Mouse (Mus musculus): Measurements from ENCODE around the gene Hid1. TPM values are rescaled to one million over a fixed set of nuclear protein-coding genes. Genes with fewer than 3 reads are reported as not detected.

Gene Hid1
- polyA plus RNA-seq, 1 experiment: 45.0 TPM

GRCm38 (mm10) chr11:115377254-115377653, 9.7 kb upstream of the Hid1 start:
- TF ChIP-seq POLR2A (IDR thresholded peaks at IDR 0.05; ENCODE audit: borderline replicate concordance, extremely low read depth, low read depth, low read length) (no peak), CTCF (IDR thresholded peaks at IDR 0.05; ENCODE audit: insufficient read depth, low read length) (no peak)
- no peak for DNase-seq
- H3K4me1 ChIP-seq (ENCODE audit: control insufficient read depth, insufficient read depth, low read length): no peaks in the 10 kb centered on the region
- WGBS: 91% methylated on average over 4 of the region's 4 CpGs
- H3K4me3 ChIP-seq (replicated peaks; ENCODE audit: extremely low read depth, low read depth, low read length): no peak overlapping the region

GRCm38 (mm10) chr11:115376722-115377121, 9.2 kb upstream of the Hid1 start:
- DNase-seq: no peak
- 51% methylated on average over 7 of the region's 7 CpGs for WGBS
- Histone ChIP-seq H3K4me1 (ENCODE audit: control insufficient read depth, insufficient read depth, low read length) (no peaks in the 10 kb centered on the region), H3K4me3 (replicated peaks; ENCODE audit: extremely low read depth, low read depth, low read length) (no peak overlapping the region)
- TF ChIP-seq POLR2A (IDR thresholded peaks at IDR 0.05; ENCODE audit: borderline replicate concordance, extremely low read depth, low read depth, low read length) (no peak), CTCF (IDR thresholded peaks at IDR 0.05; ENCODE audit: insufficient read depth, low read length) (no peak)

- Histone ChIP-seq H3K4me3 (replicated peaks; ENCODE audit: extremely low read depth, low read depth, low read length) (no peak overlapping the region), H3K4me1 (ENCODE audit: control insufficient read depth, insufficient read depth, low read length) (no peaks in the 10 kb centered on the region)
- TF ChIP-seq POLR2A (IDR thresholded peaks at IDR 0.05; ENCODE audit: borderline replicate concordance, extremely low read depth, low read depth, low read length) (no peak), CTCF (IDR thresholded peaks at IDR 0.05; ENCODE audit: insufficient read depth, low read length) (no peak)
- 56% methylated on average over 12 of the region's 12 CpGs for WGBS
- no peak for DNase-seq
These were observed 7.3 kb upstream of the Hid1 start for GRCm38 (mm10) chr11:115374695-115375425.

GRCm38 (mm10) chr11:115373805-115374694, 6.5 kb upstream of the Hid1 start:
- peak; percentile 68 for DNase-seq
- WGBS: 1% methylated on average over 30 of the region's 30 CpGs
- Histone ChIP-seq H3K4me1 (ENCODE audit: control insufficient read depth, insufficient read depth, low read length) (no peaks in the 10 kb centered on the region), H3K4me3 (replicated peaks; ENCODE audit: extremely low read depth, low read depth, low read length) (peak overlapping the region; percentile 61)
- TF ChIP-seq CTCF (IDR thresholded peaks at IDR 0.05; ENCODE audit: insufficient read depth, low read length): no peak
- TF ChIP-seq POLR2A (IDR thresholded peaks at IDR 0.05; ENCODE audit: borderline replicate concordance, extremely low read depth, low read depth, low read length): peak; percentile 61; the same call in 1 of the 2 replicates

- H3K4me3 ChIP-seq (replicated peaks; ENCODE audit: extremely low read depth, low read depth, low read length): no peak overlapping the region
- no peak for DNase-seq
- TF ChIP-seq POLR2A (IDR thresholded peaks at IDR 0.05; ENCODE audit: borderline replicate concordance, extremely low read depth, low read depth, low read length): no peak
- TF ChIP-seq CTCF (IDR thresholded peaks at IDR 0.05; ENCODE audit: insufficient read depth, low read length): no peak
- 43% methylated on average over 2 of the region's 2 CpGs for WGBS
- peaks cover under 1% of the 10 kb centered on the region; the same call in 1 of the 2 replicates for H3K4me1 ChIP-seq (ENCODE audit: control insufficient read depth, insufficient read depth, low read length)
These were observed 5.2 kb upstream of the Hid1 start for GRCm38 (mm10) chr11:115372737-115373136.

- no peak for DNase-seq
- Histone ChIP-seq H3K4me1 (ENCODE audit: control insufficient read depth, insufficient read depth, low read length) (peaks cover 2% of the 10 kb centered on the region; the same call in 1 of the 2 replicates), H3K4me3 (replicated peaks; ENCODE audit: extremely low read depth, low read depth, low read length) (no peak overlapping the region)
- TF ChIP-seq POLR2A (IDR thresholded peaks at IDR 0.05; ENCODE audit: borderline replicate concordance, extremely low read depth, low read depth, low read length) (no peak), CTCF (IDR thresholded peaks at IDR 0.05; ENCODE audit: insufficient read depth, low read length) (no peak)
- 69% methylated on average over 1 of the region's 1 CpGs for WGBS
These were observed 4.5 kb upstream of the Hid1 start for GRCm38 (mm10) chr11:115372015-115372414.

- Histone ChIP-seq H3K4me3 (replicated peaks; ENCODE audit: extremely low read depth, low read depth, low read length) (no peak overlapping the region), H3K4me1 (ENCODE audit: control insufficient read depth, insufficient read depth, low read length) (peaks cover 2% of the 10 kb centered on the region; the same call in 1 of the 2 replicates)
- no peak for DNase-seq
- TF ChIP-seq CTCF (IDR thresholded peaks at IDR 0.05; ENCODE audit: insufficient read depth, low read length): no peak
- no peak for TF ChIP-seq POLR2A (IDR thresholded peaks at IDR 0.05; ENCODE audit: borderline replicate concordance, extremely low read depth, low read depth, low read length)
- WGBS: 69% methylated on average over 8 of the region's 8 CpGs
These were observed 3.8 kb upstream of the Hid1 start for GRCm38 (mm10) chr11:115371354-115371753.

- Histone ChIP-seq H3K4me3 (replicated peaks; ENCODE audit: extremely low read depth, low read depth, low read length) (no peak overlapping the region), H3K4me1 (ENCODE audit: control insufficient read depth, insufficient read depth, low read length) (peaks cover 5% of the 10 kb centered on the region)
- no peak for TF ChIP-seq POLR2A (IDR thresholded peaks at IDR 0.05; ENCODE audit: borderline replicate concordance, extremely low read depth, low read depth, low read length)
- no peak for TF ChIP-seq CTCF (IDR thresholded peaks at IDR 0.05; ENCODE audit: insufficient read depth, low read length)
- DNase-seq: no peak
- 65% methylated on average over 7 of the region's 7 CpGs for WGBS
These were observed 2.8 kb upstream of the Hid1 start for GRCm38 (mm10) chr11:115370368-115370767.

GRCm38 (mm10) chr11:115366706-115367394, 706 bp downstream of the Hid1 start:
- DNase-seq: peak; percentile 33
- TF ChIP-seq CTCF (IDR thresholded peaks at IDR 0.05; ENCODE audit: insufficient read depth, low read length): no peak
- no peak for TF ChIP-seq POLR2A (IDR thresholded peaks at IDR 0.05; ENCODE audit: borderline replicate concordance, extremely low read depth, low read depth, low read length)
- WGBS: 4% methylated on average over 28 of the region's 28 CpGs
- H3K4me3 ChIP-seq (replicated peaks; ENCODE audit: extremely low read depth, low read depth, low read length): peak overlapping the region; percentile 78
- H3K4me1 ChIP-seq (ENCODE audit: control insufficient read depth, insufficient read depth, low read length): peaks cover 11% of the 10 kb centered on the region

Measured in lung, adult 2 months (tissue).